Mouse (Mus musculus) CH12.LX (cell line): ENCODE data around the gene Tmem179b.

Source experiments
- CHD2 ChIP-seq: IDR thresholded peaks from 2 replicates; pipeline ENCODE4 v1.6.1; 2011; ENCODE audit warnings: low read length, improper control_type of control experiment
- CTCF ChIP-seq, 2 experiments: IDR thresholded peaks in 1 of 2; conservative IDR thresholded peaks in 1 of 2; 2 replicates each; pipeline ENCODE4 v1.5.1; 2011 to 2012; ENCODE audit warnings: low read depth in 2 of 2, low read length in 2 of 2, improper control_type of control experiment in 1 of 2, inconsistent platforms in 1 of 2, mild to moderate bottlenecking in 1 of 2, moderate library complexity in 1 of 2
- GABPA ChIP-seq: IDR thresholded peaks from 2 replicates; pipeline ENCODE4 v1.6.1; 2012; ENCODE audit warnings: low read depth, low read length, improper control_type of control experiment, inconsistent platforms; ENCODE audit not compliant: insufficient replicate concordance
- JUND ChIP-seq: conservative IDR thresholded peaks from 2 replicates; pipeline ENCODE4 v1.6.1; 2011; ENCODE audit warnings: low read depth, low read length, improper control_type of control experiment
- KAT2A ChIP-seq: IDR thresholded peaks from 2 replicates; pipeline ENCODE4 v1.6.1; 2012; ENCODE audit warnings: low read length, improper control_type of control experiment, inconsistent platforms; ENCODE audit not compliant: insufficient replicate concordance
- MAFK ChIP-seq: IDR thresholded peaks from 2 replicates; pipeline ENCODE4 v1.6.1; 2011; ENCODE audit warnings: low read length, improper control_type of control experiment; ENCODE audit not compliant: insufficient replicate concordance
- MAX ChIP-seq: IDR thresholded peaks from 2 replicates; pipeline ENCODE4 v1.6.1; 2011; ENCODE audit warnings: low read length, improper control_type of control experiment
- POLR2A ChIP-seq: IDR thresholded peaks from 2 replicates; pipeline ENCODE4 v1.6.1; 2011; ENCODE audit warnings: low read depth, mild to moderate bottlenecking, improper control_type of control experiment, low read length
- RAD21 ChIP-seq: IDR thresholded peaks from 2 replicates; pipeline ENCODE4 v1.6.1; 2011; ENCODE audit warnings: low read depth, mild to moderate bottlenecking, low read length, improper control_type of control experiment, moderate library complexity
- RCOR1 ChIP-seq: conservative IDR thresholded peaks from 2 replicates; pipeline ENCODE4 v1.6.1; 2012; ENCODE audit warnings: low read depth, mild to moderate bottlenecking, inconsistent platforms, low read length, improper control_type of control experiment
- TCF12 ChIP-seq: IDR thresholded peaks from 2 replicates; pipeline ENCODE4 v1.6.1; 2014; ENCODE audit warnings: low read depth, mild to moderate bottlenecking, inconsistent platforms, low read length, improper control_type of control experiment
- USF1 ChIP-seq: IDR thresholded peaks from 2 replicates; pipeline ENCODE4 v1.6.1; 2014; ENCODE audit warnings: low read depth, mild to moderate bottlenecking, inconsistent platforms, low read length, improper control_type of control experiment
- ZKSCAN1 ChIP-seq: IDR thresholded peaks from 2 replicates; pipeline ENCODE4 v1.6.1; 2012; ENCODE audit warnings: low read depth, inconsistent platforms, low read length, improper control_type of control experiment, borderline replicate concordance
- ZNF384 ChIP-seq: IDR thresholded peaks from 2 replicates; pipeline ENCODE4 v1.6.1; 2012; ENCODE audit warnings: low read depth, low read length, improper control_type of control experiment, inconsistent platforms

DNA sequence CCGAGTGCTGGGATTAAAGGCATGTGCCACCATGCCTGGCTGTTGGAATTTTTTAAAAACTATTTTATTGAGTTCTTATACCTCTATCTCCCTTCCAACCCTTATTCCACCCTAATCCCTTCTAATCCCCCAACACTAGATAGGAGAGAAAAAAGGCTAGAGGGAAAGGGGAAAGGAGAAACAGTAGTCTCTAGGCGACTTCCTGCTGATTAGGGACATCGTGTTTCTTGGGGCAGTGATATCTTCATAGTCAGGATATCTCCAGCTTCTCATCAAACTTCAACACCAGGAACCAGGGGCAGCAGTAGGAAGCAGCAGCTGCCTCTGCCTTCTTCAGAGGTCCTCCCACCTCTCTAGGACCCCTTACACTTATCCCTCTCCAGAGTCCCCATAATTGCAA is 39.9 kb downstream of the Tmem179b start:
- TF ChIP-seq MAX = no peak
- TF ChIP-seq CTCF (conservative IDR thresholded peaks at IDR 0.05 in 1 of 2, IDR thresholded peaks at IDR 0.05 in 1 of 2; ENCODE audit: low read depth in 2 of 2, low read length in 2 of 2) = no peak
- no peak for TF ChIP-seq ZNF384
- TF ChIP-seq POLR2A = no peak
- TF ChIP-seq USF1 = no peak
- no peak for TF ChIP-seq MAFK
- no peak for TF ChIP-seq RAD21
- no peak for TF ChIP-seq ZKSCAN1
- no peak for TF ChIP-seq RCOR1
- TF ChIP-seq CHD2 = no peak
- TF ChIP-seq TCF12 = no peak
- no peak for TF ChIP-seq GABPA
- TF ChIP-seq JUND = no peak
- TF ChIP-seq KAT2A = no peak
